Mouse (Mus musculus): ENCODE results near the gene Slc8a1.

Gene Slc8a1

DNA sequence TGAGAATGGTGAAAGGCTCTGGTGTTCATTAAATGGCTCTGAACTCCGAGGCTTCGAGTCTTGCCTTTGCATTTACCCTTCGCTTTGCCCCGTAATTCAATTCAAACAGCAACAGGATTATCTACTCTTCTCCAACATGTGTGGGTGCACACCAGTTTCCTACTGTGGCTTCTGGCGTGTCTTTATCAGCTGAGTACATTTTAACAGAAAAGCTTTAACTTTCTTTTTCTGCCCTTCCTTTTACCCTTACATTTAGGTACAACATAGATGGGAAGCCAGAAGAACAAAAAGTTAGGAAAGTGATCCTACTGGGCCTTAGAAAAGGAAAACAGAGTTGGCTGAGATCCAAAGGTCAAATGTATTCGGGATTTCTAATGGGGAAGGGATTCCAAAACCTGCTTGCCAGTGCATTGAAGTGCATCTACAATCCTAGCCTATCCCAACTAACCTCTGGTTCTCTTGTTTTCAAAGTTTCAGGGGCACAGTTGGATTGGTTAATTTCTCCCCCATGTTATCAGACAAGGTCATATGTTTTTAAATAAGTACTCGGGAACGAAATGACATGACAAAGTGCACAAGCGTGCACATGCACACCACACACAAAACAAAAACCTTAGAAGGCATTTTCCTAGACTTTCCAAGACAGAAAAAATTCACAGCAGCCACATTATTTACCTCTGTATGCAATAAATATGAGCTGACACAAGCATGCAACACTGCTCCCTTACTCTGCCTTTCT lies 172.4 kb downstream of the Slc8a1 start:
- DNase-seq (ENCODE audit: low spot score in 2 of 2) = no peak

DNA sequence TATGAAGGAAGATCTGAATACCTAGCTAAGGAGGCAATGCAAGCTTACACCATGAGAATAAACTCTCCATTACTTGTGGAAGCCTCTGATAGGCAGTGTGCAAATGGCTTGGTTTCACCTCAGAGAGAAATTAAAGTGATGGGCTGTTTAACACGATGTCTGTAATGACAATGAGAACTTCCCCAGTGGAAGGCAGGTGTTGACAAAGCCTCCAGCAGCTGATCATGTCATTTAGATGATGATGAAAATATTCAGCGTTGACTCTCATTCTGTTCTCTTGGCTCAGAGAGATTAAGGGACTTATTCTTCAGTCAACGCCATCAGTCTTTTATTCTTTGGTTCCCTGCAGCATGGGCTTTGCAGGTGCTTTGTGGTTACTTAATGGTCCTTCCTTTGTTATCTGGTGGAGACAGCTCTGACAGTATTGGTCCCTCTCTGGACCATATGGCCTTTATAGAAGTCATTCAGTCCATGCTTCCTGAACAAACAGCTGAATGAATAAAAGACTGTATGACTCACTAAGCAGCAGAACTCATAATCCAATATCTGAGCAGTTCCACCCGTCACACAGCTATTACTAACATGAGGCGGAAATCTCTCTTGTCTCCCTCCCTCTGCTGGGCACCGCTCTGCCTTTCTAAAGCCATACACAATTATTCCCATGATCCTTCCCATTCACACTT lies 184.0 kb downstream of the Slc8a1 start:
- no peak for DNase-seq (ENCODE audit: low spot score in 2 of 2)

GRCm38 (mm10) chr17:81551856-81552635 lies 186.1 kb downstream of the Slc8a1 start:
- no peak for DNase-seq (ENCODE audit: low spot score in 2 of 2)

GRCm38 (mm10) chr17:81550864-81551263 lies 187.3 kb downstream of the Slc8a1 start:
- no peak for DNase-seq (ENCODE audit: low spot score in 2 of 2)

DNA sequence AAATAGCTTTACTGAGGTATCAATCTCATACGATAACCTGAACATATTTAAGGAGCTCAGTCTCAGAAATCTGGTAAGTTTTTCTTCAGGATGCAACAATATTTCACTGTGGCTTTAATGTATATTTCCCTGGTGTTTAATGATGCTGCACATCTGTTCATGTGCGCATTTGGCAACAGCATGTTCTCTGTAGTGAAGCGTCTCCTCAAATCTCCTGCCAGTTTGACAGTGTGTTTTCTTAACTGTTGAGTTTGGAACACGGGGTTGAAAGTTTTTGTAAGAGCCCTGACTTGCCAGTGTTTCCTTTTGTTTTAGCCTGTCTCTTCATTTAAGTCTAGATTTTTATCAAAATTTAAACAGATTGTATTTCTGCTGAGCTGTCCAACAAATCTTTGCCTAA lies 190.2 kb downstream of the Slc8a1 start:
- DNase-seq (ENCODE audit: low spot score in 2 of 2) = no peak

DNA sequence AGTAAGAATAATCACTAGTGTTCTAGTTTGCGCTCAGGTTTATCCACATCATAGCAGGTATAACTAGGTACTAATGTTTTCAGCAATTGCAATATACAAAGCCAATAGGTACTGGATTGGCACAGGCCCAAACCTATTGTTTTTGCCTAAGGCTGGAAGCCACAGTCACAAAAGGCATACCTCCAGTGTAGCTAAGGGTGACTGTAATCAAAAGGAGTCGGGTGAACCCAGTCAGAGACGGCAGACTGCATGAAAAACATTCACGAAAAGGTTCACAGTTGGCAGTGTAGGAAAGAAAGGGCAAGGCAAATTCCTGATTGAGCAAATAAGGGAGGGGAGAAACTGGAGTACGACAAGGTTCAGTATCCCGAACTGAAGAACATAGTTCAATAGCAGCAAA lies 191.7 kb downstream of the Slc8a1 start:
- DNase-seq (ENCODE audit: low spot score in 2 of 2) = no peak

DNA sequence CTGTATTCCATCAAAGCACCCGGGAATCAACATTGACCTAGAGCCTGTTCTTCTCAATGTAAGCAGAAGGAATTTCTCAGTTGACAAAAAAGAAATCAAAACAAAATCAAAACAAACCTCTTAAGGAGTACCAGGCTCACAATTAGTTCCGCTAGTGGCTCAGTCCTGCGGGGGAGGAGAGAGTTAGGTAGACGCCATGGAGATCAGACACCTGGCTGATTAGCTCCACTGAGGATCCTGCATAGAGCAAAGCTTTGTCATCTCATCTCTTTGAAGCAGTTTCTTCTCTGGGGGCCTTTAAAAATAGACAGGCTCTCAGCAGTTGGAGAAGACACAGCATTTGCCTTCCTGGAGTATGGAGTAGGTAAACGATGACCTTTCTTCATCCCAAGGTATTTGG lies 192.2 kb downstream of the Slc8a1 start:
- DNase-seq (ENCODE audit: low spot score in 2 of 2) = no peak

- no peak for DNase-seq (ENCODE audit: low spot score in 2 of 2)
Observed at GRCm38 (mm10) chr17:81544926-81545325, 193.3 kb downstream of the Slc8a1 start.

- DNase-seq (ENCODE audit: low spot score in 2 of 2) = no peak
Observed at GRCm38 (mm10) chr17:81542313-81543185, 195.6 kb downstream of the Slc8a1 start.

- DNase-seq (ENCODE audit: low spot score in 2 of 2) = no peak
Observed at GRCm38 (mm10) chr17:81538163-81539160, 199.7 kb downstream of the Slc8a1 start.

DNA sequence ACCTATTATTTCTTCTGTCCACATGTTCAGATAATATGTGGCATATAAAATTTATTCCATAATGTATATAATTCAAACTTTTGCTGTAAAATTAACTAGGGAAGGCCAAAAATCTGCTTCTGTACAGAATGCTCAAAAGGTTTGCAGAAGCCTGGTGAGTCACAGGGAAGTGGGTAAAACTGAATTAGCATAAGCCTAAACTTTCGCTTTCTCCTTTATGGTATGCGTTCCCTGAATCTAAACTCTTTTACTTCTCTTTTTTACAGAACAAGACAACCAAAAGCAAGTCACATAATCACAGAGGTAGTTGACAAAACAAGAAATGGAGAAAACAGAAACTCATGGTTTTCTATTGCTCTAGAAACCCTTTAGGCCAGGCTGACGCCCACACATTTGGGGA lies 202.1 kb downstream of the Slc8a1 start:
- no peak for DNase-seq (ENCODE audit: low spot score in 2 of 2)

GRCm38 (mm10) chr17:81529849-81530248 lies 208.3 kb downstream of the Slc8a1 start:
- no peak for DNase-seq (ENCODE audit: low spot score in 2 of 2)

DNA sequence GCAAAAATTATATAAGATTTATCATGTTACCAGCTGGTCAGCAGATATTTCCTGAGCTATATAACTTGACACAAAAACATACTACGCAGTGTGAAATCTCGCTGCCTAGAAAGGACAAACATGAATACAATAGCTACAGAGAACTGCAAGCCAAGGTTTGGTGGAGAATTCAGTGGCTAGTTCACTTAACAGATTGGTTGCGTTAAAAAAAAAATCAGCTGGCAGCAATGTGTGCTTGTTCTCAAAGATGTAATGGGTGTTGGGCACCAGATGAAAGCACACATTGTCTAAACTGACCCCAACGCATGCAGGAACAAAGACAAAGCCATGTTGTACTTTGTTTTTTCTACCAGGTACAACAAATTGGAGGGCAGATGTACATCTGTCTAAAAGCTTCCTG lies 209.2 kb downstream of the Slc8a1 start:
- no peak for DNase-seq (ENCODE audit: low spot score in 2 of 2)

GRCm38 (mm10) chr17:81526463-81526862 lies 211.7 kb downstream of the Slc8a1 start:
- DNase-seq (ENCODE audit: low spot score in 2 of 2) = no peak

- no peak for DNase-seq (ENCODE audit: low spot score in 2 of 2)
Observed at GRCm38 (mm10) chr17:81524826-81525225, 213.4 kb downstream of the Slc8a1 start.

DNA sequence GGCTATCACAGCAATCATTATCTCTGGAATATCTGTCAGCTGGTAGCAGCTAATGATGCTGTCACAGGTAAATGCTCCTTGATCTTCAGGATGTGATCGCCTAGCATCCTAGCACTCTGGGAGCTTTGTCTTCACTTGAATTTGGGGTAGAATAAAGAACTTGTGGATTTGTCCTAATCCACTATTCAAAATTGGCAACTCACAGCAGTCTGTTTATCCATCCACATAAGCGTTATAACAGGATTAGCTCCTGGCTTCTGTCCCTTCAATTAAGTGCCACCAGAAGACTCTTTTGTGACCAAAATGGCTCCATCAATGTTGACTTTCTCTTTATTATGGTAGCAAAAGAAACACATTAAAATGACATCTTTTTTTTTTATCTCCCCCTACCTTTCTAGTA lies 214.2 kb downstream of the Slc8a1 start:
- DNase-seq (ENCODE audit: low spot score in 2 of 2) = no peak

GRCm38 (mm10) chr17:81518316-81519025 lies 219.7 kb downstream of the Slc8a1 start:
- DNase-seq (ENCODE audit: low spot score in 2 of 2) = no peak

GRCm38 (mm10) chr17:81516155-81516554 lies 222.0 kb downstream of the Slc8a1 start:
- no peak for DNase-seq (ENCODE audit: low spot score in 2 of 2)

DNA sequence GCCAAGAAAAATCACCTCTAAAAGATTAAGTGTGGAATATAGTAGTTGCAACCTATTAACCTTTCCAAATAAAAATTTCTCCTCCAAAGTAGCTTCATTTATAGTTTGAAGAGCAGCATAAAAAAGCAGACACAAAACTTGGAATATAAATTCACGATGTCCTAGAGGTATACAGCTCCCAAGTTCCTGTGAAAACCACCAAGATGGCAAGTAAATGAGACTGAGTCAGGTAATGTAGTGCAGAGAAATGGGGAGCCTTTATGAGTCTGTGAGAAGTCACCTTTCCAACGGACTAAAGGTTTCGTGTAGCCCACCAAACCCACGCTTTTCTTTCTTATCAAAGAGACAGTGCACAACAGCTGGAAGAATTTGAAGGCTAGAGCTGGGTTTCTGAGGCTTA lies 224.2 kb downstream of the Slc8a1 start:
- DNase-seq (ENCODE audit: low spot score in 2 of 2) = no peak

Data from urinary bladder, adult 18-20 months (tissue).